Mouse (Mus musculus) E14TG2a.4 (cell line): ENCODE results near the gene Lrrfip1.

Source experiments
- CTCF ChIP-seq: conservative IDR thresholded peaks from 2 replicates; pipeline ENCODE4 v1.5.1; 2014; ENCODE audit warnings: low read length
- NANOG ChIP-seq: IDR thresholded peaks from 2 replicates; pipeline ENCODE4 v1.6.1; 2014; ENCODE audit warnings: borderline replicate concordance, low read length, mixed read lengths

GRCm38 (mm10) chr1:90974906-90975649 lies 23.5 kb upstream of the Lrrfip1 start:
- TF ChIP-seq CTCF = no peak
- TF ChIP-seq NANOG = no peak
